17 mouse cellular contexts compared by ENCODE assay signal in the genomic region with DNA sequence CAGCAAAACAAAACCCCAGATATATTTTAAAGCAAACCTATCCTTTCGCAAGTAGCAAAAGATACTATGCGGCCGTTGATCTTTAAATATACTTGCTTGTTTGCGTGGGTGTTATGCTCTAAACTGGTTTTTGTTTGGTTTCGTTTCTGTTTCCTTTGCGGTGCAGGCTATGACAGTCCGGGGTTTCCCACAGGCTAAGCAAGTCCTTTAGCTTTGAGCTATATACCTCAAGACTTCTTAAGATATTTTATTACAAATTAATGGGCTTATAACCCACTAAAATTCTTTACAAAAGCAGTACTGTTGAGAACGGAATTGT.
DNase-seq lines count a peak whose midpoint lies in the region; ATAC-seq and TF ChIP-seq lines count a peak whose summit lies in the region.
"Had no signal": no experiment of that assay in that cellular context is flagged by ENCODE, and none has a peak within 500 bp of the region (broad histone marks: within the 10 kb centered on the region; RNA-seq: fewer than 3 reads in every experiment).

No protein-coding gene starts in this region.

- no peak overlapping the region for H3K9ac ChIP-seq in heart, postnatal 0 days (replicated peaks; ENCODE audit: low read depth, low read length)
- H3K9ac ChIP-seq in hindbrain, embryonic 11.5 days (ENCODE audit: low read depth, low read length), result no peak overlapping the region
- H3K9ac ChIP-seq: forebrain, embryonic 12.5 days had no signal

- H3K27ac ChIP-seq in heart, postnatal 0 days (ENCODE audit: low read depth), result peak overlapping the region; percentile 49; the same call in 1 of the 2 replicates
- H3K27ac ChIP-seq in hindbrain, embryonic 11.5 days (ENCODE audit: low read depth, low read length), result no peak overlapping the region
- H3K27ac ChIP-seq: embryonic facial prominence, embryonic 13.5 days; forebrain, embryonic 12.5 days; hindbrain, embryonic 10.5 days; limb, embryonic 13.5 days had no signal

- H3K4me2 ChIP-seq in heart, postnatal 0 days (ENCODE audit: low read depth, low read length), result no peak overlapping the region
- H3K4me2 ChIP-seq in hindbrain, embryonic 11.5 days (replicated peaks; ENCODE audit: low read depth, low read length), result no peak overlapping the region
- H3K4me2 ChIP-seq: embryonic facial prominence, embryonic 13.5 days; forebrain, embryonic 12.5 days; limb, embryonic 13.5 days had no signal

- WGBS in heart, postnatal 0 days, result 79% methylated on average over 8 of the region's 8 CpGs
- WGBS in hindbrain, embryonic 11.5 days, result 87% methylated on average over 8 of the region's 8 CpGs

- H3K9me3 ChIP-seq in heart, postnatal 0 days (replicated peaks; ENCODE audit: control insufficient read depth, low read length), result no peaks in the 10 kb centered on the region
- H3K9me3 ChIP-seq in hindbrain, embryonic 11.5 days (ENCODE audit: control insufficient read depth, low read length), result no peaks in the 10 kb centered on the region
- H3K9me3 ChIP-seq: embryonic facial prominence, embryonic 13.5 days; forebrain, embryonic 12.5 days; hindbrain, embryonic 10.5 days; limb, embryonic 13.5 days had no signal

- H3K4me1 ChIP-seq in heart, postnatal 0 days (ENCODE audit: control insufficient read depth, insufficient read depth), result no peaks in the 10 kb centered on the region
- H3K4me1 ChIP-seq in hindbrain, embryonic 11.5 days (replicated peaks; ENCODE audit: control insufficient read depth, insufficient read depth, low read length), result no peaks in the 10 kb centered on the region
- H3K4me1 ChIP-seq: forebrain, embryonic 12.5 days had no signal

- no peaks in the 10 kb centered on the region for H3K27me3 ChIP-seq in heart, postnatal 0 days (ENCODE audit: control insufficient read depth, insufficient read depth, low read length)
- H3K27me3 ChIP-seq in splenic B cell, adult 2 months (ENCODE audit: control insufficient read depth, insufficient read depth, low read length, poor library complexity, severe bottlenecking), result no peaks in the 10 kb centered on the region
- no peaks in the 10 kb centered on the region for H3K27me3 ChIP-seq in hindbrain, embryonic 11.5 days (ENCODE audit: control insufficient read depth, insufficient read depth, low read length)
- H3K27me3 ChIP-seq: embryonic facial prominence, embryonic 13.5 days; forebrain, embryonic 12.5 days; limb, embryonic 13.5 days had no signal

- H3K36me3 ChIP-seq in heart, postnatal 0 days (replicated peaks; ENCODE audit: control insufficient read depth, insufficient read depth, low read length), result no peaks in the 10 kb centered on the region
- no peaks in the 10 kb centered on the region for H3K36me3 ChIP-seq in splenic B cell, adult 2 months (ENCODE audit: control insufficient read depth, insufficient read depth, low read length, poor library complexity, severe bottlenecking)
- no peaks in the 10 kb centered on the region for H3K36me3 ChIP-seq in hindbrain, embryonic 11.5 days (ENCODE audit: control insufficient read depth, insufficient read depth, low read length)
- H3K36me3 ChIP-seq: embryonic facial prominence, embryonic 13.5 days; forebrain, embryonic 12.5 days; hindbrain, embryonic 10.5 days; limb, embryonic 13.5 days had no signal

- ATAC-seq in heart, postnatal 0 days (ENCODE audit: insufficient read depth, low read depth), result no peak
- ATAC-seq in activated CD4-positive, CD25-positive, alpha-beta regulatory T cell, adult 4 months, result peak; percentile 79
- peak; percentile 84 for ATAC-seq in inflammation-experienced regulatory T-cells, adult 6 months
- no peak for ATAC-seq in hindbrain, embryonic 11.5 days (ENCODE audit: low FRiP score)

- intact Hi-C loops in heart, postnatal 14 days (cut with DNase I), result loop anchor here (5.0 kb wide), 1 partner anchor 33 kb away; no protein-coding TSS in a partner anchor

- no peak overlapping the region for H3K4me3 ChIP-seq in heart, postnatal 0 days (ENCODE audit: low read depth, low read length)
- no peak overlapping the region for H3K4me3 ChIP-seq in hindbrain, embryonic 11.5 days (ENCODE audit: low read depth, low read length)
- H3K4me3 ChIP-seq: embryonic facial prominence, embryonic 13.5 days; forebrain, embryonic 12.5 days; hindbrain, embryonic 10.5 days; limb, embryonic 13.5 days had no signal

- TF ChIP-seq EP300 in heart, postnatal 0 days (IDR thresholded peaks at IDR 0.05; ENCODE audit: low read depth), result no peak

- TF ChIP-seq CTCF in heart, postnatal 0 days (IDR thresholded peaks at IDR 0.05; ENCODE audit: low read depth), result no peak

- DNase-seq in heart, postnatal 0 days (ENCODE audit: low spot score), result no peak
- no peak for DNase-seq in heart, postnatal 14 days
- DNase-seq in splenic B cell, adult 2 months (ENCODE audit: low read depth, low spot score), result peak; percentile 41
- no peak for DNase-seq in lung, postnatal 4 days
- no peak for DNase-seq in adrenal gland, postnatal 36 days
- no peak for DNase-seq in hindbrain, embryonic 11.5 days (ENCODE audit: low spot score)
- DNase-seq: adrenal gland, adult 8-10 months; cerebellum, adult 9-11 months; kidney, postnatal 25 days; layer of hippocampus, postnatal 36 days; thymus, postnatal 14 days had no signal

Comparison
In these comparisons a context has a peak if more than half of its experiments do, and no peak if none do; other contexts are left out.
1. ATAC-seq: peak in activated CD4-positive, CD25-positive, alpha-beta regulatory T cell, adult 4 months (single experiment) and inflammation-experienced regulatory T-cells, adult 6 months (single experiment); none in heart, postnatal 0 days (single experiment) and hindbrain, embryonic 11.5 days (single experiment).